Mouse (Mus musculus) midbrain, embryonic 15.5 days (tissue): ENCODE data around the gene Mpv17. TPM values are rescaled to one million over a fixed set of nuclear protein-coding genes. Genes with fewer than 3 reads are reported as not detected.
A peak's percentile ranks its signal among the peaks of the same experiment; 100 is the strongest.

Experiments used
- ATAC-seq: fragments of 200-750 bp; cut with Nextera tagmentation; replicated peaks from 2 replicates; pipeline ENCODE4 v1.8.0; 2017; ENCODE audit warnings: moderate TSS enrichment
- H3K27ac ChIP-seq: fragments of 300-500 bp; sonication (generic); 2 replicates; pipeline ENCODE4 v1.5.1; 2015; ENCODE audit warnings: mild to moderate bottlenecking, inconsistent platforms
- H3K27me3 ChIP-seq: fragments of 300-500 bp; sonication (generic); replicated peaks from 2 replicates; pipeline ENCODE4 v1.6.1; 2015; ENCODE audit warnings: inconsistent platforms
- H3K36me3 ChIP-seq: fragments of 300-500 bp; sonication (generic); replicated peaks from 2 replicates; pipeline ENCODE4 v1.6.1; 2015; ENCODE audit warnings: inconsistent platforms
- H3K4me1 ChIP-seq: fragments of 300-500 bp; sonication (generic); 2 replicates; pipeline ENCODE4 v1.6.1; 2015; ENCODE audit warnings: inconsistent platforms
- H3K4me2 ChIP-seq: fragments of 300-500 bp; sonication (generic); 2 replicates; pipeline ENCODE4 v1.6.1; 2015; ENCODE audit warnings: inconsistent platforms, mild to moderate bottlenecking, moderate library complexity
- H3K4me3 ChIP-seq: fragments of 300-500 bp; sonication (generic); 2 replicates; pipeline ENCODE4 v1.5.1; 2015; ENCODE audit warnings: mild to moderate bottlenecking, inconsistent platforms
- H3K9ac ChIP-seq: fragments of 300-500 bp; sonication (generic); 2 replicates; pipeline ENCODE4 v1.6.1; 2015; ENCODE audit warnings: mild to moderate bottlenecking, inconsistent platforms
- H3K9me3 ChIP-seq: fragments of 300-500 bp; sonication (generic); 2 replicates; pipeline ENCODE4 v1.6.1; 2016; ENCODE audit warnings: inconsistent platforms
- WGBS: fragments of 180-500 bp; shearing (Covaris S2); methylation state at CpG from one replicate; pipeline ENCODE4 v1.1.7; 2015; ENCODE audit warnings: mixed read lengths; 5-methylcytosine and 5-hydroxymethylcytosine counted together
- polyA plus RNA-seq: library from polyadenylated mRNA; unstranded; fragments of >200 nt; fragmentation: Nextera tagmentation; extraction: Ambion mirVana; gene quantifications from 2 replicates; pipeline ENCODE4 v1.2.1, GENCODE M21; 2015

Mpv17 gene
- polyA plus RNA-seq, 1 experiment from 2014 or later, result 51.5 TPM

DNA sequence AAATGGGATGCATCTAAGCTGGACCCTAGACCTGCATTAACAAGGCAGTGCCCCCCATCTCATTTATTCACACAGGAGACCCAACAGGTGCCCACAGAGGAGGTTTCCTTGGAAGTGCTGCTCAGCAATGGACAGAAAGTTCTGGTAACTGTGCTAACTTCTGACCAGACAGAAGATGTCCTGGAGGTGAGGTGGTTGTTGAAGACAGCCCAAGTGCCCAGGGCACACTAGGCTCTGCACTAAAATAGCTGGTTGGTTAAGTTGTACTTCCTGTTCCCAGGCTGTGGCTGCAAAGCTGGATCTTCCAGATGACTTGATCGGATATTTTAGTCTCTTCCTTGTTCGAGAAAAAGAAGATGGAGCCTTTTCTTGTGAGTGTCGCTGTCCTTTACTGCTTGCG, 41.6 kb upstream of the Mpv17 start:
- Histone ChIP-seq H3K4me2 (no peak overlapping the region), H3K4me1 (peaks cover 33% of the 10 kb centered on the region), H3K9me3 (peaks cover 4% of the 10 kb centered on the region), H3K27ac (no peak overlapping the region), H3K36me3 (peaks cover 60% of the 10 kb centered on the region), H3K4me3 (no peak overlapping the region), H3K9ac (no peak overlapping the region), H3K27me3 (no peaks in the 10 kb centered on the region)
- no peak for ATAC-seq
- 92% methylated on average over 4 of the region's 4 CpGs for WGBS

DNA sequence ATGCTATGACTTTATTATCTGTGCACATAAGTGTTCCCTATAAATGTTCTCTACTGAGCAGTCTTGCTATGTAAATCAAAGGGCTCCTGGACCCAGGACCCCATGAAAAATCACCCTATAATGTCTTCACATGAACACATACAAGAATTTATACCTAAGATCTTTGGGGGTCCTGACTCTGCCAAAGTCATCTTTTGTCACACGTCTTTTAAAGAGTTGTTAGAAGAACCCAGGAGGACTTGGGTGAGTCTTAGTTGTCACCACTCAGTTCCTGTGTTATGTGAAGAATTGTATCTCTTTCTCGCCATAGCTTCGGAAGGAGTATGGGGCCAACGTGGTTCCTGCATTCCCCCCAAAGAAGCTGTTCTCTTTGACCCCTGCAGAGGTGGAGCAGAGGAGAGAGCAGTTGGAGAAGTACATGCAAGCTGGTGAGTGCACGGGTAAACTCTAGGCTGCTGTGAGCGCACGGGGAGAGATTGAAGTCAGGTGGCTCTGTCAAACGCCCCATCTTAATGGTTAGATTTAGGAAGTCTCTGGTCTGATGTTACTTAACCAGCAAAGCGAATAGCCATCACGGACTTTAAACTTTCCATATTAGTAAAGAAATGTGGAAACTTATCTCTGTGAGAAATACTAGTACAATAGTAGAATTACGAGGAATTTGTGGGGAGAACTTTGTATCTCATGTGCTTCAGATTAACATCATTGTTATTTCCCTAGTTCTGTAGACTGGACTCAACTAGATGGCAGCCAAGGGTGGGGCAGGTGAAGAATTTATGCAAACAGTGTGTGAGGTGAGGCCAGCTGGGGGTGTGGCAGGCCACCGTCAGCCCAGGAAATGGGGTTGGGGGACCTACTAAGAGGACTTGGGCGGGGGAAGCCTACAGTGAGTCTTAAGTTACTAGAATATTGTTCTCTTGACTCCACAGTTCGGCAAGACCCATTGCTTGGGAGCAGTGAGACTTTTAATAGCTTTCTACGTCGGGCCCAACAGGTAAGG, 40.7 kb upstream of the Mpv17 start:
- H3K4me1 ChIP-seq, result peaks cover 24% of the 10 kb centered on the region
- 94% methylated on average over 16 of the region's 16 CpGs for WGBS
- no peaks in the 10 kb centered on the region for H3K27me3 ChIP-seq
- H3K4me3 ChIP-seq, result peak overlapping the region; percentile 95; the same call in 1 of the 2 replicates
- no peaks in the 10 kb centered on the region for H3K9me3 ChIP-seq
- H3K4me2 ChIP-seq, result peak overlapping the region; percentile 92; the same call in 1 of the 2 replicates
- no peak overlapping the region for H3K27ac ChIP-seq
- H3K9ac ChIP-seq, result no peak overlapping the region
- no peak for ATAC-seq
- H3K36me3 ChIP-seq, result peaks cover 62% of the 10 kb centered on the region

DNA sequence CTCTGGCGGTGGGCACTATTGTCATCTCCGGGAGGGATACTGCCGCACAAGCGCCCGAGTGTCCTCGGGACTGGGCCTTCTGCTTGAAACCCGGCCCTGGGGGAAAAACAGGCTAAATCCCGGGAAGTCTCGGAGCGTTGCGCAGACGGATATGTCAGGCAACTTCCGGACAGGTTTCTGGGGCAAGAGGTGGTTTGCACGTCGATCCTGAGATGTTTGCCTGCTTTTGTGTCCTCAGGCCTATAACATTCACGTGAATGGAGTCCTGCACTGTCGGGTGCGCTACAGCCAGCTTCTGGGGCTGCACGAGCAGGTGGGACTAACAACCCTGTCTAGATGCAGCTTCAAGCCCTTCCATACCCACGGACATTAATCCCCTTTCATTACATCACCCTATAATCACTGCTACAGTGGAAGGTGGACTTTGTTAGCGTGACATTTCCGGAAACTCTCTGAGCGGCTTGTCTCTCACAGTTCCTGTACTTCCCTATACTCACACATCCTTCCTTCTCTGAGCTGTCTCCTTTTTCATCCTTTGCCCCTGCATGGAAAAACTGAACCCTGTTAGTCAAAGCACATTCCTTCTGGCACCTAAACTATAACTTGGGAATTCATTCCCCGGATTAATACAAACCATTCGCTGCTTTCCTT, 39.7 kb upstream of the Mpv17 start:
- H3K9me3 ChIP-seq, result no peaks in the 10 kb centered on the region
- peak overlapping the region; percentile 92 for H3K4me2 ChIP-seq
- WGBS, result 13% methylated on average over 25 of the region's 25 CpGs
- H3K36me3 ChIP-seq, result peaks cover 59% of the 10 kb centered on the region
- no peak for ATAC-seq
- no peaks in the 10 kb centered on the region for H3K27me3 ChIP-seq
- H3K4me1 ChIP-seq, result peaks cover 23% of the 10 kb centered on the region
- H3K27ac ChIP-seq, result peak overlapping the region; percentile 89
- H3K4me3 ChIP-seq, result peak overlapping the region; percentile 95
- peak overlapping the region; percentile 94 for H3K9ac ChIP-seq

DNA sequence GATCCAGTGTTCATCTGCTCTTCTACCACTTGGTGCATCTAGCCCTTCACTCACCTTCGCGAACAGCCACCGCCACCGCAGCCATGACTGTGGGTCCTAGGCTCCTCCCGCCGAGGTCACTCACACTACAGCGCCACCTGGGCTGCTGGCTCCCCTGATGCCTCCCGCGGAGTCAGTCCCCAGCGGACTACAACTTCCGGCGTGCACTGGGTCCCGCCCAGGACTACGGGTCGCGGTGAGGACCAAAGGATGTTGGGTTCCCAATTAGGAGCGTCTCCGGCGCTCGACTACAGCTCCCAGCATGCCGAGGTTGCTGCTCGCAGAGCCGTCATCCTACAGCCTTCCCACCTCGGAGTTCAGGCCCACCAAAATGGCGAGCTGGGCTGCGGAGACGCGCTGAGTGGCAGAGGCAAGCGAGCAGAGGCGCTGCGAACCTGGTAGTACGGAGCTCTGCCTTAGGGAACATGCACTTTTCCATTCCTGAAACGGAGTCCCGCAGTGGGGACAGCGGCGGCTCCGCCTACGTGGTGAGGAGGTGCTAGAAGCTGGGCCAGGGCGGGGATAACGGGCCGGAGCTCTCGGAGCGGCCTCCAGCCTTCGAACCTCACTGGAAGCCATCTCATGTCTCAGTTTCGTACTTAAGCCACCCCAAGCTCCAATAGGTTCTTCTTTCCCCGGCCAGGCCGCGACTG, 39.0 kb upstream of the Mpv17 start, which contains the start of the genes Snx17 and Eif2b4:
Gene Snx17 (plus strand): TSS at position 289 of the 692 bp plus-strand sequence.
Gene Eif2b4 (minus strand): TSS at position 492 of the 692 bp plus-strand sequence.
- peaks cover 59% of the 10 kb centered on the region for H3K36me3 ChIP-seq
- H3K4me2 ChIP-seq, result peak within 1 kb of the TSS; percentile 92
- peak; percentile 97 for ATAC-seq
- 0% methylated on average over 48 of the region's 48 CpGs for WGBS
- H3K27ac ChIP-seq, result peak within 1 kb of the TSS; percentile 89
- H3K4me1 ChIP-seq, result peaks cover 23% of the 10 kb centered on the region
- peak within 1 kb of the TSS; percentile 94 for H3K9ac ChIP-seq
- H3K4me3 ChIP-seq, result peak within 1 kb of the TSS; percentile 95
- no peaks in the 10 kb centered on the region for H3K9me3 ChIP-seq
- no peaks in the 10 kb centered on the region for H3K27me3 ChIP-seq

DNA sequence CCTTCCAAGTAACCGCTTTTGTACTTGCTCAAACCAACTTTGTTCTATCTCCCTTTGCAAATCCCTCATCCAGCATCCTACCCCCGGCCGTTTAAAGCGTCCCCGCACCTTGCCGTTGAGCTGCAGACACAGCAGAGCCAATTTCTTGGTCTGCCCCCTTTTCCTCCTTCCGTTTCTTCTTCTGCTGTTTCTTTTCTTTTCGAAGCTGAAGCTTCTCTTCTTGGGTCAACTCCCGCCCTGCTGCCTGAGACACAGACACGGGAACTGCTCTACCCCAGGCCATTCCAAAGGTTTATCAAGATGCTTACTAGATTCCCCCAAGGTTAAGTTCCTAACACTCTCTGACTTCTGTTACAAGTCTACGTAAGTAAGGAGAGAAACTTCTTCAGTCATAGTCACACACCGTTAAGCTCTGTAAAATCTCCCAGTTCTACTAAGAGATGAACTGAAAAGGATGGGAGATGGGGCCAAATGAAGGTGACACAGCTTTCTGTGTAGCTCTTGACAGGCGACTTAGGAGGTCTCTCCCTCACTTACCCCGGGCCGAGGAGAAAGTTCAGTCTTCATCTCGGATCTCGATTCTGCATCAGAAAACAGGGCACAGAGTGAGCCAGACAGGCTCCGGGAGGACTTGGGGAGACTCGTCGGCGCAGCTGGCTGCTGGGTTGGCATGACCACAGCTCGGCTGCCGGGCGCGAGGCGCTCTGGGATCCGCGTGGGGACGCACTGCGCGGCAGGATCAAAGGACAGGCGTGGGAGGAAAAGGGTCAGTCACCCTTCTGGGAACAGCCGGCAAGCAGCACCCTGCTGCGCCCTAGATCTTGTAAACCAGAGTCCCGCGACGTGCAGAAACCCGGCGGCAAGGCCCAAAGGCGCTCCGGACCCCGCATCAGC, 38.2 kb upstream of the Mpv17 start:
- Histone ChIP-seq H3K27me3 (no peaks in the 10 kb centered on the region), H3K4me2 (peak overlapping the region; percentile 92), H3K36me3 (peaks cover 60% of the 10 kb centered on the region), H3K9ac (peak overlapping the region; percentile 75), H3K4me3 (peak overlapping the region; percentile 95), H3K9me3 (no peaks in the 10 kb centered on the region), H3K4me1 (peaks cover 23% of the 10 kb centered on the region), H3K27ac (peak overlapping the region; percentile 89)
- peak; percentile 64 for ATAC-seq
- 15% methylated on average over 42 of the region's 42 CpGs for WGBS

DNA sequence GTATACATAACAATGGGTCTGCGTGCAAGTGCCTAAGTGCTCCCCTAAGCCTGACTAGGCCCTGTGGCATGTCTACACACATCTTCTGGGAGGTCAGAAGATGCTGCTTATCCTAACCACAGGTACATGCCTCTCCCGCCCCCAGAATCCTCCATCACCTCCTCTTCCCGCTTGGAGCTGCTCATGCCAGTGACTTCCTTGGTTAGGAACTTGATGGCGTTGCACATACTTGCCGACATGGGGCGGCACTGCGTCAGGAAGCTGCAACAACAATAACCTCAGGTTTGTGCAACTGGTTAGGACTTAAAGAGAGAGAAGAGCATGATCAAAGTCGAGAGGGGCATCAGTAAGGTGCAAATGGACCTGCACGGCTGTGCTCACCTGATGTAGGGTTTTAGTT, 36.1 kb upstream of the Mpv17 start:
- peaks cover 23% of the 10 kb centered on the region for H3K4me1 ChIP-seq
- H3K4me3 ChIP-seq, result no peak overlapping the region
- H3K4me2 ChIP-seq, result no peak overlapping the region
- peaks cover 47% of the 10 kb centered on the region for H3K36me3 ChIP-seq
- no peak overlapping the region for H3K9ac ChIP-seq
- no peak overlapping the region for H3K27ac ChIP-seq
- no peak for ATAC-seq
- H3K9me3 ChIP-seq, result no peaks in the 10 kb centered on the region
- H3K27me3 ChIP-seq, result no peaks in the 10 kb centered on the region
- WGBS, result 92% methylated on average over 9 of the region's 9 CpGs

DNA sequence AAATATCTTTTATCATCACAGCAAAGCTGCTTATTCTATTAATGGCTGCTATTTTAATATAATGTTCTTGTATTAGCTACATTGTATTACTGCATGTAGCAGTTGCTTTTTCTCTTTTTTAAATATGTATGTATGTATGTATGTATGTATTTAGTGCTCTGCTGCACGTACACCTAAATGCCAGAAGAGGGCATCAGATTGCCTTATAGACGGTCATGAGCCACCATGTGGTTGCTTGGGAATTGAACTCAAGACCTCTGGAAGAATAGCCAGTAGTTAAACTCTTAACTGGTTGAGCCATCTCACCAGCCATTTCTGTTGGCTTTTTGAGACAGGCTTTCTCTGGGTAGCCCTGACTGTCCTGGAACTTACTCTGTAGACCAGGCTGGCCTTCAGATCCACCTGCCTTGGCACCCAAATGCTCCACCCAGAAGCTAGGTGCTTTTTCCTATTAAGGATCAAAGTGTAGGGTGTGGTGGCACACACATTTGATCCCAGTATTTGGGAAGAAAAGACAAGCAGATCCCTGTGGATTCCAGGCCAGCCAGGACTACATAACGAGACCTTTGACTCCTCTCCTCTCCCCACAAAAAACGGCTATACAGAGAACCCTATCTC, 34.3 kb upstream of the Mpv17 start:
- Histone ChIP-seq H3K4me2 (no peak overlapping the region), H3K27ac (no peak overlapping the region), H3K36me3 (peaks cover 40% of the 10 kb centered on the region), H3K9ac (no peak overlapping the region), H3K4me1 (peaks cover 11% of the 10 kb centered on the region), H3K4me3 (no peak overlapping the region), H3K27me3 (no peaks in the 10 kb centered on the region), H3K9me3 (no peaks in the 10 kb centered on the region)
- no peak for ATAC-seq
- 87% methylated on average over 4 of the region's 4 CpGs for WGBS

DNA sequence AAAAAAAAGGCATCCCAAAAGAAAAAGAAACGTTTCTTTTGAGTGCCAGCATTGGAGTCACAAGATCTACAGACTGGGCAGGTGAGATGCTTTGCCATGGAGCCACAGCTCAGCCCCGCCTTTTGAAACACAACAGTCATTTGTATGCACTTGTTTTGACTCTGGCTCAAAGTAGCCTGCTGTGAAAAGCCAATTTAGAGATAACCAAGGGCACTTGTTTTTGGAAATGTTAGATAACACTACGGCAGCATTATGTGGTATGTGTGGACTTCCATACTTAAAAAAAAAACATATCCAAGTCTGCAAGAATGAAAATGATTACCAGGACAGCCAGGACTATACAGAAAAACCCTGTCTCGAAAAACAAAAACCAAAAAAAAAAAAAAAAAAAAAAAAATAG, 29.6 kb upstream of the Mpv17 start:
- peaks cover 11% of the 10 kb centered on the region for H3K4me1 ChIP-seq
- H3K36me3 ChIP-seq, result peaks cover 18% of the 10 kb centered on the region
- no peaks in the 10 kb centered on the region for H3K9me3 ChIP-seq
- no peaks in the 10 kb centered on the region for H3K27me3 ChIP-seq
- no peak overlapping the region for H3K4me3 ChIP-seq
- no peak for ATAC-seq
- H3K27ac ChIP-seq, result no peak overlapping the region
- 61% methylated on average over 4 of the region's 4 CpGs for WGBS
- H3K4me2 ChIP-seq, result no peak overlapping the region
- H3K9ac ChIP-seq, result no peak overlapping the region

DNA sequence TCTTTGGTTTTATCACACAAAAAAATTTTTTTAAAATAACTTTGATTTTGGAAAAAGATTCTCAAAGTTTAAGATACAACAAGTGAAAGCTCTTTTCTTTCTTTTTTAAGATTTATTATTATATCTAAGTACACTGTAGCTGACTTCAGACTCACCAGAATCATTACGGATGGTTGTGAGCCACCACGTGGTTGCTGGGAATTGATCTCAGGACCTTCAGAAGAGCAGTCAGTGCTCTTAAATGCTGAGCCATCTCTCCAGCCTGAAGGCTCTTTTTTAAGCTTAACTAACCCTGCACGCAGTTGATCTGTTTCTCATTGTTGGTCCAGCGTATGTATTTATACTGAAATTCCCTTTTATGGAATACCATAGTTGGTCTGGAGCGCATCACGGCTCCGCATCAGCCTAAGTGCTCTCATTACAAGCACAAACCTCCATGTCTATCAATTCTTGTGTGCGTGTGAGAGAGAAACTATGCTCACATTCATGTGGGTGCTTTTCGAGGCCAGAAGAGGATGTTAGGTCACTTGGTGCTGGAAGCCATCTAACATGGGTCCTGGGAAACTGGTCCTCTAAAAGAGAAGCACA, 27.2 kb upstream of the Mpv17 start:
- H3K36me3 ChIP-seq, result no peaks in the 10 kb centered on the region
- H3K4me1 ChIP-seq, result peaks cover 23% of the 10 kb centered on the region
- H3K9ac ChIP-seq, result no peak overlapping the region
- ATAC-seq, result no peak
- no peak overlapping the region for H3K27ac ChIP-seq
- H3K27me3 ChIP-seq, result no peaks in the 10 kb centered on the region
- no peaks in the 10 kb centered on the region for H3K9me3 ChIP-seq
- no peak overlapping the region for H3K4me3 ChIP-seq
- 96% methylated on average over 9 of the region's 9 CpGs for WGBS
- H3K4me2 ChIP-seq, result peak overlapping the region; percentile 99; the same call in 1 of the 2 replicates

DNA sequence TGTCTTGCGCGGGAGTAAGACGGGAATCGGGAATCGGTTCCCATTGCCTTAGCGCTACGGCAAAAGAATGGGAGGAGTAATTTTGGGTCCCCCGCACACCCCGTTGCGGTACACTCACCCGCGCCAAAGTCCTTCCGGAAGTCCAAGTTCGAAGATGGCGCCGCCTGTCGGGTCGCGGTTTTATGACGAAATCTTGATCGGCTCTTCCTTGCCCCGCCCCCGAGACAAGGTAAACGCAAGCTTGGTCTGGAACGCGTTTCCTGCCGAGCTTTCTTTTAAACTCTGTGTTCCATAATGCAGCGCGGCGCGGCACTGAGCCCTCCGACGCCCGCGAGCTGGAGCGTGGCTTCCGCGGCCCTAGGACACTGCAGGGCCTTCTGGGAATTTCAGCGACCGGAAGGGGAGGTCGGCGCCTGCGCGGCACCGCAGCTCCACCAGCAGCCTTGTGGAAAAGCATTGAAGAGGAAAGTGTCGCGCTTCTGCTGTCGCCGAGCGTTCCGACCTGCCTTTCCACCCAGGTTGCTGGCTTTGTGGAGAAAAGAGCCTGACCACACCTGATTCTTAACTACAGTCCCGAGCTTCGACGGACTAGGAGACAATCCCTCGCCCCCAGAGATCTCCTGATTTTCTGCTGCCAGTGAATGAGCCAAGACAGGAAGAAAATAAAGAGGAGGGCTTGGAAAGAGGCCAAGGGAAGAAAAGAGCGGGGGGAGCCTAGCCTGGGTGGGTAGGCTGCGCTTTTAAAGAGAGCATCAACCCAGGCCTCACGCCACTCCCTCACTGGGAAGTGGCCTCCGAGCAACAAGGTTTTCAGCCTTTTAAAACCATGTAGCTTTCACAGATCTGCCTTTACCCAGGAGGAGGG, 25.9 kb upstream of the Mpv17 start, which contains the start of the genes Gm29609 and Gtf3c2:
Gene Gm29609 (minus strand): TSS at position 146 of the 865 bp plus-strand sequence.
Gene Gtf3c2 (minus strand): TSS at position 379 of the 865 bp plus-strand sequence.
- ATAC-seq, result peak; percentile 99

More for the DNA sequence above, 25.9 kb upstream of the Mpv17 start, which contains the start of the genes Gm29609 and Gtf3c2:
- Histone ChIP-seq H3K4me3 (peak within 1 kb of the TSS; percentile 75), H3K9me3 (no peaks in the 10 kb centered on the region), H3K9ac (peak within 1 kb of the TSS; percentile 77), H3K27ac (peak within 1 kb of the TSS; percentile 94), H3K4me1 (peaks cover 23% of the 10 kb centered on the region), H3K36me3 (no peaks in the 10 kb centered on the region), H3K27me3 (no peaks in the 10 kb centered on the region), H3K4me2 (peak within 1 kb of the TSS; percentile 99)
- WGBS, result under 1% methylated on average over 59 of the region's 59 CpGs
